Mouse (Mus musculus): ENCODE data around the gene Cadm1.

The Cadm1 gene

GRCm38 (mm10) chr9:47605628-47606027 lies 75.7 kb downstream of the Cadm1 start:
- no peak for DNase-seq (ENCODE audit: extremely low read depth, low read depth, low spot score)

- no peak for DNase-seq (ENCODE audit: extremely low read depth, low read depth, low spot score)
Measured at GRCm38 (mm10) chr9:47608441-47608840, 78.5 kb downstream of the Cadm1 start.

- no peak for DNase-seq (ENCODE audit: extremely low read depth, low read depth, low spot score)
Measured at GRCm38 (mm10) chr9:47608921-47609320, 78.9 kb downstream of the Cadm1 start.

GRCm38 (mm10) chr9:47609443-47609842 lies 79.5 kb downstream of the Cadm1 start:
- DNase-seq (ENCODE audit: extremely low read depth, low read depth, low spot score): no peak

- no peak for DNase-seq (ENCODE audit: extremely low read depth, low read depth, low spot score)
Measured at GRCm38 (mm10) chr9:47610316-47610715, 80.3 kb downstream of the Cadm1 start.

- DNase-seq (ENCODE audit: extremely low read depth, low read depth, low spot score): no peak
Measured at GRCm38 (mm10) chr9:47612894-47613412, 83.0 kb downstream of the Cadm1 start.

- no peak for DNase-seq (ENCODE audit: extremely low read depth, low read depth, low spot score)
Measured at GRCm38 (mm10) chr9:47615049-47615448, 85.1 kb downstream of the Cadm1 start.

- DNase-seq (ENCODE audit: extremely low read depth, low read depth, low spot score): no peak
Measured at GRCm38 (mm10) chr9:47616391-47616790, 86.4 kb downstream of the Cadm1 start.

GRCm38 (mm10) chr9:47619501-47620029 lies 89.6 kb downstream of the Cadm1 start:
- DNase-seq (ENCODE audit: extremely low read depth, low read depth, low spot score): no peak

- peak; percentile 36 for DNase-seq (ENCODE audit: extremely low read depth, low read depth, low spot score)
Measured at GRCm38 (mm10) chr9:47623447-47624445, 93.8 kb downstream of the Cadm1 start.

- DNase-seq (ENCODE audit: extremely low read depth, low read depth, low spot score): peak; percentile 70
Measured at GRCm38 (mm10) chr9:47624565-47625520, 94.9 kb downstream of the Cadm1 start.

GRCm38 (mm10) chr9:47625621-47626210 lies 95.7 kb downstream of the Cadm1 start:
- no peak for DNase-seq (ENCODE audit: extremely low read depth, low read depth, low spot score)

GRCm38 (mm10) chr9:47627966-47628365 lies 98.0 kb downstream of the Cadm1 start:
- DNase-seq (ENCODE audit: extremely low read depth, low read depth, low spot score): no peak

GRCm38 (mm10) chr9:47628550-47628949 lies 98.6 kb downstream of the Cadm1 start:
- DNase-seq (ENCODE audit: extremely low read depth, low read depth, low spot score): no peak

GRCm38 (mm10) chr9:47634695-47635094 lies 104.7 kb downstream of the Cadm1 start:
- no peak for DNase-seq (ENCODE audit: extremely low read depth, low read depth, low spot score)

GRCm38 (mm10) chr9:47642663-47643062 lies 112.7 kb downstream of the Cadm1 start:
- DNase-seq (ENCODE audit: extremely low read depth, low read depth, low spot score): no peak

- DNase-seq (ENCODE audit: extremely low read depth, low read depth, low spot score): no peak
Measured at GRCm38 (mm10) chr9:47645056-47645455, 115.1 kb downstream of the Cadm1 start.

GRCm38 (mm10) chr9:47651431-47651830 lies 121.5 kb downstream of the Cadm1 start:
- no peak for DNase-seq (ENCODE audit: extremely low read depth, low read depth, low spot score)

- DNase-seq (ENCODE audit: extremely low read depth, low read depth, low spot score): no peak
Measured at GRCm38 (mm10) chr9:47652203-47652602, 122.2 kb downstream of the Cadm1 start.

- no peak for DNase-seq (ENCODE audit: extremely low read depth, low read depth, low spot score)
Measured at GRCm38 (mm10) chr9:47652936-47653335, 123.0 kb downstream of the Cadm1 start.

Data from fat pad, adult 2 months (tissue).